Mouse (Mus musculus): ENCODE data around the gene Spag7. TPM values are rescaled to one million over a fixed set of nuclear protein-coding genes. Genes with fewer than 3 reads are reported as not detected.

The Spag7 gene
- polyA plus RNA-seq, 1 experiment: not detected

- 12% methylated on average over 10 of the region's 10 CpGs for WGBS
- peaks cover 17% of the 10 kb centered on the region for H3K4me1 ChIP-seq (ENCODE audit: control insufficient read depth, insufficient read depth, low read length)
- H3K27ac ChIP-seq (ENCODE audit: insufficient read depth, low read depth, low read length): no peak overlapping the region
- peak overlapping the region; percentile 86 for H3K4me3 ChIP-seq (ENCODE audit: insufficient read depth, low read depth, low read length)
- TF ChIP-seq CTCF (IDR thresholded peaks at IDR 0.05; ENCODE audit: insufficient read depth, low read depth, low read length): no peak
- TF ChIP-seq POLR2A (IDR thresholded peaks at IDR 0.05; ENCODE audit: insufficient read depth, low read depth, low read length): no peak
These were observed 32.2 kb upstream of the Spag7 start for GRCm38 (mm10) chr11:70701221-70701955.

- Histone ChIP-seq H3K4me3 (ENCODE audit: insufficient read depth, low read depth, low read length) (peak overlapping the region; percentile 86), H3K27ac (ENCODE audit: insufficient read depth, low read depth, low read length) (no peak overlapping the region), H3K4me1 (ENCODE audit: control insufficient read depth, insufficient read depth, low read length) (peaks cover 17% of the 10 kb centered on the region)
- no peak for TF ChIP-seq POLR2A (IDR thresholded peaks at IDR 0.05; ENCODE audit: insufficient read depth, low read depth, low read length)
- no peak for TF ChIP-seq CTCF (IDR thresholded peaks at IDR 0.05; ENCODE audit: insufficient read depth, low read depth, low read length)
- WGBS: under 1% methylated on average over 34 of the region's 34 CpGs
These were observed 31.4 kb upstream of the Spag7 start for GRCm38 (mm10) chr11:70700613-70701012.

GRCm38 (mm10) chr11:70699722-70700556 lies 30.7 kb upstream of the Spag7 start, which contains the start of the genes Inca1 and Kif1c:
Gene Inca1, minus strand, starts transcription at chr11:70700155.
Gene Kif1c, plus strand, starts transcription at chr11:70700548.
- 2% methylated on average over 67 of the region's 69 CpGs for WGBS
- peak within 1 kb of the TSS; percentile 86 for H3K4me3 ChIP-seq (ENCODE audit: insufficient read depth, low read depth, low read length)
- TF ChIP-seq CTCF (IDR thresholded peaks at IDR 0.05; ENCODE audit: insufficient read depth, low read depth, low read length): no peak
- TF ChIP-seq POLR2A (IDR thresholded peaks at IDR 0.05; ENCODE audit: insufficient read depth, low read depth, low read length): peak; percentile 69

DNA sequence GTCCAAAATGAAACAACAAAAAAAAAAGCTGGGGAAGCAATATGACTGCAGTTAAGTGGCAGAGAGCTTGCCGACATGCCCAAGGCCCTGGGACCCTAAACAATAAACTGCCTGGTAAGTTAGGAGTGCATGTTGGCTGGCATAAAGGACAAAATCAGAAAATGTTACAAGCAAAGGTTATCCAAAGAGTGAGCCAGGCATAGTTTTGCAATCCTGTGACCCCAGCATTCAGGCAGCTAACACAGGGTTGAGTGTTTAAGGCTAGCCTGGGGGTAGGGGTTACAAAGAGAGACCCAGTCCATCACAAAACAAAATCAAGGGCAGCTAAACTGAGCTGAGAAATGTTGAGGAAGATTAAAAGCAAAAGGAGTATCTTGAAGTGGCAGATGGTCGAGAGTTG lies 29.8 kb upstream of the Spag7 start:
- TF ChIP-seq POLR2A (IDR thresholded peaks at IDR 0.05; ENCODE audit: insufficient read depth, low read depth, low read length) (no peak), CTCF (IDR thresholded peaks at IDR 0.05; ENCODE audit: insufficient read depth, low read depth, low read length) (no peak)
- H3K27ac ChIP-seq (ENCODE audit: insufficient read depth, low read depth, low read length): no peak overlapping the region
- no peak overlapping the region for H3K4me3 ChIP-seq (ENCODE audit: insufficient read depth, low read depth, low read length)
- peaks cover 17% of the 10 kb centered on the region for H3K4me1 ChIP-seq (ENCODE audit: control insufficient read depth, insufficient read depth, low read length)
- WGBS: 80% methylated on average over 2 of the region's 2 CpGs

More at GRCm38 (mm10) chr11:70699722-70700556, 30.7 kb upstream of the Spag7 start, which contains the start of the genes Inca1 and Kif1c:
- Histone ChIP-seq H3K4me1 (ENCODE audit: control insufficient read depth, insufficient read depth, low read length) (peaks cover 17% of the 10 kb centered on the region), H3K27ac (ENCODE audit: insufficient read depth, low read depth, low read length) (peak within 1 kb of the TSS; percentile 85)

DNA sequence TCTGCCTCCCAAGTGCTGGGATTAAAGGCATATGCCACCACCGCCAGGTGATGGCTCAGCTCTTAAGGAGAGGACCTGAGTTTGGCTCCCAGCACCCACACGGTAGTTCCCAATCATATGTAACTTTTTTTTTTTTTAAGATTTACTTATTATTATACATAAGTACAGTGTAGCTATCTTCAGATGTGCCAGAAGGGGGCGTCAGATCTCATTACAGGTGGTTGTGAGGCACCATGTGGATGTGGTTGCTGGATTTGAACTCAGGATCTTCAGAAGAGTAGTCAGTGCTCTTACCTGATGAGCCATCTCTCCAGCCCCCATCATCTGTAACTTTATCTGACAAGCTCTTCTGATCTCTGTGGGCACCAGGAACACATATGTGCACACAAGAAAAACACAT lies 28.2 kb upstream of the Spag7 start:
- Histone ChIP-seq H3K27ac (ENCODE audit: insufficient read depth, low read depth, low read length) (no peak overlapping the region), H3K4me3 (ENCODE audit: insufficient read depth, low read depth, low read length) (no peak overlapping the region), H3K4me1 (ENCODE audit: control insufficient read depth, insufficient read depth, low read length) (peaks cover 11% of the 10 kb centered on the region)
- no peak for TF ChIP-seq POLR2A (IDR thresholded peaks at IDR 0.05; ENCODE audit: insufficient read depth, low read depth, low read length)
- TF ChIP-seq CTCF (IDR thresholded peaks at IDR 0.05; ENCODE audit: insufficient read depth, low read depth, low read length): no peak
- 74% methylated on average over 3 of the region's 3 CpGs for WGBS

GRCm38 (mm10) chr11:70693504-70693903 lies 24.3 kb upstream of the Spag7 start:
- Histone ChIP-seq H3K4me3 (ENCODE audit: insufficient read depth, low read depth, low read length) (no peak overlapping the region), H3K4me1 (ENCODE audit: control insufficient read depth, insufficient read depth, low read length) (peaks cover under 1% of the 10 kb centered on the region; the same call in 1 of the 2 replicates), H3K27ac (ENCODE audit: insufficient read depth, low read depth, low read length) (no peak overlapping the region)
- no peak for TF ChIP-seq POLR2A (IDR thresholded peaks at IDR 0.05; ENCODE audit: insufficient read depth, low read depth, low read length)
- TF ChIP-seq CTCF (IDR thresholded peaks at IDR 0.05; ENCODE audit: insufficient read depth, low read depth, low read length): no peak
- WGBS: 69% methylated on average over 3 of the region's 3 CpGs

DNA sequence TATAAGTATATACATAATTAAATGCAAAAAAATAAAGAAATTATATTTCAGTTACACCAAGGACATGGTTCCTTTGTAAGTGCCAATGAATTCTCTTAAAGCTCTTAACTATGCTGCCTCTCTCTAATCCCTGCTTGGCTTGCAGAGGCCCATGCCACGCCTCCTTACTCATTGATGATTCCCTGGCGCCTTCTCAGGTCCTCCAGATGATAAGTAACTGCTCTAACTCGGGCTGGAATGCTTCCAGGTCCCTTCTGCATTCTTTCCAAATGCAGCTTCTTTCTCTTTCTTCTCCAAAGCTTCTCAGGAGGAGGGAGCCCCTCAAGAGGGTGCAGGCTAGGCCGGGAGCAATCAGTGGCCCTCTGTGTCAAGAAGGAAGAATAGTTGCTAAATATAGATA lies 20.4 kb upstream of the Spag7 start:
- H3K27ac ChIP-seq (ENCODE audit: insufficient read depth, low read depth, low read length): no peak overlapping the region
- no peak overlapping the region for H3K4me3 ChIP-seq (ENCODE audit: insufficient read depth, low read depth, low read length)
- 41% methylated on average over 4 of the region's 4 CpGs for WGBS
- H3K4me1 ChIP-seq (ENCODE audit: control insufficient read depth, insufficient read depth, low read length): peaks cover 6% of the 10 kb centered on the region; the same call in 1 of the 2 replicates
- TF ChIP-seq POLR2A (IDR thresholded peaks at IDR 0.05; ENCODE audit: insufficient read depth, low read depth, low read length) (no peak), CTCF (IDR thresholded peaks at IDR 0.05; ENCODE audit: insufficient read depth, low read depth, low read length) (no peak)

- WGBS: 4% methylated on average over 8 of the region's 8 CpGs
- TF ChIP-seq POLR2A (IDR thresholded peaks at IDR 0.05; ENCODE audit: insufficient read depth, low read depth, low read length): no peak
- TF ChIP-seq CTCF (IDR thresholded peaks at IDR 0.05; ENCODE audit: insufficient read depth, low read depth, low read length): no peak
These were observed 19.2 kb upstream of the Spag7 start for GRCm38 (mm10) chr11:70688372-70688771.

More at GRCm38 (mm10) chr11:70688372-70688771, 19.2 kb upstream of the Spag7 start:
- peak overlapping the region; percentile 87 for H3K4me3 ChIP-seq (ENCODE audit: insufficient read depth, low read depth, low read length)
- H3K4me1 ChIP-seq (ENCODE audit: control insufficient read depth, insufficient read depth, low read length): peaks cover 6% of the 10 kb centered on the region; the same call in 1 of the 2 replicates
- peak overlapping the region; percentile 67 for H3K27ac ChIP-seq (ENCODE audit: insufficient read depth, low read depth, low read length)
